Mouse (Mus musculus) urinary bladder, postnatal 10 days (tissue): Measurements from ENCODE around the gene Mbd3l2.
"Not testable (repeated sequence)": the region's sequence is repeated elsewhere in the genome, so short reads cannot be mapped to it uniquely, and the experiment has no call there.

Source experiments
- DNase-seq: peaks from one replicate; pipeline ENCODE4 v3.0.0; 2022; ENCODE audit warnings: low spot score

Mbd3l2 gene

GRCm38 (mm10) chr9:18430354-18430753 lies at the start of gene Mbd3l2:
Mbd3l2 (plus strand) TSS chr9:18430654.
- DNase-seq, result no peak

GRCm38 (mm10) chr9:18385782-18386181 lies 44.7 kb upstream of the Mbd3l2 start:
- no peak for DNase-seq

- no peak for DNase-seq
These were observed 30.8 kb upstream of the Mbd3l2 start for GRCm38 (mm10) chr9:18399629-18400028.

- DNase-seq, result not testable (repeated sequence)
These were observed 27.6 kb upstream of the Mbd3l2 start, which contains the start of gene Naalad2 for GRCm38 (mm10) chr9:18402895-18403294. Naalad2 (minus strand) TSS chr9:18402995.

- no peak for DNase-seq
These were observed 26.3 kb upstream of the Mbd3l2 start, which contains the start of gene Ubtfl1 for GRCm38 (mm10) chr9:18404118-18404517. Ubtfl1 (plus strand) TSS chr9:18404418.

GRCm38 (mm10) chr9:18412371-18412770 lies 18.1 kb upstream of the Mbd3l2 start:
- not testable (repeated sequence) for DNase-seq

GRCm38 (mm10) chr9:18431687-18432086 lies 1.2 kb downstream of the Mbd3l2 start:
- no peak for DNase-seq

- DNase-seq, result no peak
These were observed 26.1 kb downstream of the Mbd3l2 start for GRCm38 (mm10) chr9:18456520-18456919.

GRCm38 (mm10) chr9:18467350-18467749 lies 36.9 kb downstream of the Mbd3l2 start:
- no peak for DNase-seq

GRCm38 (mm10) chr9:18468005-18468404 lies 37.6 kb downstream of the Mbd3l2 start:
- DNase-seq, result no peak

- no peak for DNase-seq
These were observed 43.1 kb downstream of the Mbd3l2 start for GRCm38 (mm10) chr9:18473324-18474128.

GRCm38 (mm10) chr9:18478168-18478567 lies 47.7 kb downstream of the Mbd3l2 start, which contains the start of the genes Zfp558 and Mbd3l1:
Zfp558 (minus strand) TSS chr9:18478268.
Mbd3l1 (plus strand) TSS chr9:18478359.
- no peak for DNase-seq
